Mouse (Mus musculus) brain, adult 2 months (tissue): Measurements from ENCODE around the gene Zc3h7b.
"Not testable (repeated sequence)": the region's sequence is repeated elsewhere in the genome, so short reads cannot be mapped to it uniquely, and the experiment has no call there.

ENCODE experiments used
- DNase-seq: peaks from one replicate; pipeline ENCODE4 v3.0.0; 2011; ENCODE audit warnings: low read depth, low spot score

Gene Zc3h7b

GRCm38 (mm10) chr15:81739296-81739695 lies 5.6 kb upstream of the Zc3h7b start:
- no peak for DNase-seq

DNA sequence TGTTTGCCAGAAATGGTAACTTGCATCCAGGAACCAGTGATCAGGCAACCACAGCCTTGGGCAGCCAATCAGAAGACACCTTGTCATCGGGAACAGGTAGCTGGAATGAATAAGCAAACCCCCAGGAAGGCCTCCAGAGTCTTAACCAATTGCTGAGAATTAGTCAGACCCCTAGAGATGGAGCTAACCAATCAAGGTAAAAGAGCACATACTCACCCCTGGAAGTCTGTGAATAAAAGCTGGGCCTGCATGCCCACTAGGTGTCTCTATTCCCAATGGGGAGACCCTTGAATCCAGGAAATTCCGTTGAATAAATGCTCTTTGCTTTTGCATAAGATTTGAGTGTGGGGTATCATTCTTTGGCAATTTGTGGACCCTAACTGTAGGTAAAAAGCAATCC lies 4.9 kb upstream of the Zc3h7b start:
- peak; percentile 49 for DNase-seq

DNA sequence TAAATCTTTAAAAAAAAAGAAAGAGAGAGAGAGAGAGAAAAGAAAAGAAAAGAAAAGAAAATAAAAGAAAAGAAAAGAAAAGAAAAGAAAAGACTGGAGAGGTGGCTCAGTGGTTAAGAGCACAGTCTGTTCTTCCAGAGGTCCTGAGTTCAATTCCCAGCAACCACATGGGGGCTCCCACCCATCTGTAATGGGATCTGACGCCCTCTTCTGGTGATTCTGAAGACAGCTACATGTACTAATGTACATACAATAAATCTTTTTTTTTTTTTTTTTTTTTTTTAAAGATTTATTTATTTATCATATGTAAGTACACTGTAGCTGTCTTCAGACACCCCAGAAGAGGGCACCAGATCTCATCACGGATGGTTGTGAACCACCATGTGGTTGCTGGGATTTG lies 2.5 kb upstream of the Zc3h7b start:
- not testable (repeated sequence) for DNase-seq

DNA sequence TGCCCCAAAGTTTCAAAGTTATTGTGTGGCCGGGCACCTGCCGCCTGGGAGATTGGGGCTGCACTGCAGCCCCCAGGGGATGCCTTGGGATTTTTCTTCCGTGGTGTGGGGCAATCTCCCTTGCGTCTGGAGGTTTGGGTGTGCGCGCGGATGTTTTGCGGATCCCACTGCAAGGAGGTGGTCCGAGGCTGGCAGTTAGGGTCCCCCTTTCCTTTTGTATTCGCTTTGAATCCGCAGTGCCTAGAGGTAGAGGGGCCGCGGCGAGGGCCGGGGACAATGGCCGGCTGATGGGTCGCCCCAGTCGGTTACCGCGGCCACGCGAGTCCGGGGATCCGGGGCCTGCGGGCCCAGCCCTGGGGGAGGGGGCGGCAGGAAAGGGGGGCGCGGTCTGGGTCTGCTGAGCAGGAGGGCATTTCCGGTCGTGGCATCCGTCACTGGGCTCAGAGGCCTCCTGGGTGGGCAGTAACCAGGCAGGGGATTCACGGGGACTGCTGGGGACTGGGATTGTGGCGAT lies 801 bp downstream of the Zc3h7b start:
- peak; percentile 59 for DNase-seq

DNA sequence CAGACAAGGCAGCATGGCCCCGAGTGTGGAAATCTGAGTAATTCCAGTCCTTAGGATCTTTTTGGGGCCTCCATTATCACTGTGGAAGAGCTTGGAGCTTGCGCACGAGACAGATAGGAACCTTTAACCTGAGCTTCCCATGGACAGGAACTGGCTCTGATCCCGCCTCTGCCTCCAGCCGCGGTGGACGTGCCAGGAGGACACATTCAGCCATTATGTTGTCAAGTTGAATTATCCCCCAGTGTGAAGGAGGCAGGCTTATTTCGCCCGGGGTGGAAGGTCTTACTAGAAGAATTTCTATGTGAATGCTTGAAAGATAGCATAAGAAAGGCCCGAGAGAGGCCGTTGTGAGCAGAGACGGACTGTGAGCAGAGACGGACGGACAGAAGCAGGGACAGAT lies 4.9 kb downstream of the Zc3h7b start:
- DNase-seq = peak; percentile 68

DNA sequence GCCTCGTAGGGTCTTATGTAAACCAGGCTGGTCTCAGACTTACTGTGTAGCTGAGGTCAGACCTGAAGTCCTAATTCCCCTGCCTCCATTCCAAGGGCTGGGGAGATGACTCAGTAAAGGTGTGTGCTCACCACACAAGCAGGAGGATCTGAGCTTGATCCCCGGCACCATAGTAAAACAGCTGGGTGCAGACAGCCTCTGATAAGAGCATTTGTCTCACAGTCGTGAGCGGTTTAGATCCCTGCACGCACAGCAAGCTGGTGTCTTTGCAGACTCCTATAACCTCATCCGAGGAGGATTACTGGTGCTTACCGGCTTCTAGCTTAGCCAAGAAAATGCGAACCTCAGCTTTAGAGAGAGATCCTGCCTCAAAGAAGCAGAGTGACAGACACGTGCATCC lies 8.8 kb downstream of the Zc3h7b start:
- no peak for DNase-seq

DNA sequence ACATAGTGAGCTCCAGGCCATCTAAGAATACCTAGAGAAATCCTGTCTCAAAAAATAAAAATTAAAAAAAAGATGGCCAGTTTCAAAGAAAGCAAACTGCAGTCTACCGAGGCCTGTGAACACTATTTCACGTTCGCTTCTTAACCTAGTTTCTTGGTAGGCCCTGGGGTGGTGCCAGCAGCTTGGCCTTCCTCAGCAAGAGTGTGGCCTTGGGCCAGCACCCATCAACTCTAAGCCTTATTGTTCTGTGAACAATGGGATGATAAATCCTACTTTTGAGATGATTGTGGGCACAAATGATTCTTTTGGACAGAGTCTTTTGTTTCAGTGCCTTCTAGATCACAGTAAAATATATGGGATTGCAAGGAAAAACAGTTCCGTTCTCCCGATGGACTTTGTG lies 13.8 kb downstream of the Zc3h7b start:
- DNase-seq = peak; percentile 72

GRCm38 (mm10) chr15:81759542-81759941 lies 14.7 kb downstream of the Zc3h7b start:
- DNase-seq = no peak

DNA sequence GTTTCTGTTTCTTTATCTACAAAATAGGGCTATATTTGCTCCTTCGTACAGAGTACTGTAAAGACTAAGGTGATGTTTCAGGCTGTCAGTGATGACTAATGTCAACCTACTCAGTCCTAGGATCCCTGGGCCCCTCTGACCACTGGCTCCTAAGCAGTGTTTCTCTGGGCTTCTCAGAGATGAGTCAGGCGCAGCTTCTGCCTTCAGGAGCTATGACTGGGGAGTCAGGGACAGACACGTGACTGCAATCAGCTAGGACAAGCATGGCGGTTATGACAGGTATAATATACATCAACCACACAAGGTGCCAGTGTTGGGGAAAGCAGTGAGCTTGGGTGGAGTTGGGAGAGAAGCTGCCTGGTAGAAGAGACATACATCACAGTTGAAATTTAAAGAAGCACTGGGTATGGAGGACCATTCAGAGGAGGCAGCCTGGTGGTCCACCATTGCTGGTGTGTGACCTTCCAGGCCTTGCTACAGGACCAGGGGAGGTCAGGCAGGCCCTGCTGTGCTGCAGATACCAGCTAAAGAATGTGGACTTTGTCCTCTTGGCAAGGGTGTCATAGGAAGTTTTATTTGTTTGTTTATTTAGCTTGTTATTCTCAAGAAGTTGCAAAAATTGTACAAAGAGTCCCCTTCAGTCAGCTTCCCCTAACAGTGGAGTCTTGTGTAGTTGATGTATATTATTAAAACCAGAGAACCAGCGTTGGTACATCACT lies 15.7 kb downstream of the Zc3h7b start:
- DNase-seq = no peak

DNA sequence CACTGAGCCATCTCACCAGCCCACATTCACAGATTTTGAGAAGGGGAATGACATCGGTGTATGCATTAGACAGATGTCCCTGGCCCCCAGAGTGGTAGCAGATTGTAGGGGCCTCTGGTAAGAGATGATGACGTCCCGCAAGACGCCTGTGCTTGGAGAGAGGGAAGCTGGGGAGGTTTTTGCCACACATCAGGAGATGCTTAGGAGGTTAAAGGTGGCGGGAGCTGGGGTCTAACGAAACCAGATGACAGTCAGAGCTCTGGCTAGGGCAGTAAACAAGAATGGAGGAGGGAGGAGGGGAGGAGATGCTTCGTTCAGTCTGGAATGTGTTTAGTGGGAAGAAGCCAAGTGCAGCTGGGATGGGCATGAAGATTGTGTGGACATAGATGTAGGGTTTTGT lies 16.5 kb downstream of the Zc3h7b start:
- DNase-seq = no peak

DNA sequence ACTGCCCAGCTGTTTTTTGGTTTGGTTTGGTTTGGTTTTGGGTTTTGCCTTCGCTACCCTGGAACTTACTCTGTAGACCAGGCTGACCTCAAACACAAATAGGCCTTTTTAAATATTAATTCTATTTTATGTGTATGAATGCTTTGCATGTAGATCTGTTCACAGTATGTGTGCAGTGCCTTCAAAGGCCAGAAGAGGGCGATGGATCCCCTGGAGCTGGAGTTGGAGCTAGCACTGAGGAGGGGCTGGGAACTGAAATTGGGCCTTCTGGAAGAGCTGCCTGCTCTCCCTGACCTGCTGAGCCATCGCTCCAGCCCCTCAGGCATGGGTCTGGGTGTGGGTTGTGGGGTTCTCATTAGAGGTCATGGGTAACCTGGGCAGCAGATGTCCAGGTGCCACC lies 17.1 kb downstream of the Zc3h7b start:
- no peak for DNase-seq

- DNase-seq = no peak
Measured at GRCm38 (mm10) chr15:81764573-81764972, 19.7 kb downstream of the Zc3h7b start.

- DNase-seq = no peak
Measured at GRCm38 (mm10) chr15:81765651-81766050, 20.8 kb downstream of the Zc3h7b start.

GRCm38 (mm10) chr15:81766439-81766838 lies 21.6 kb downstream of the Zc3h7b start:
- DNase-seq = no peak

GRCm38 (mm10) chr15:81769037-81769436 lies 24.2 kb downstream of the Zc3h7b start:
- DNase-seq = no peak

DNA sequence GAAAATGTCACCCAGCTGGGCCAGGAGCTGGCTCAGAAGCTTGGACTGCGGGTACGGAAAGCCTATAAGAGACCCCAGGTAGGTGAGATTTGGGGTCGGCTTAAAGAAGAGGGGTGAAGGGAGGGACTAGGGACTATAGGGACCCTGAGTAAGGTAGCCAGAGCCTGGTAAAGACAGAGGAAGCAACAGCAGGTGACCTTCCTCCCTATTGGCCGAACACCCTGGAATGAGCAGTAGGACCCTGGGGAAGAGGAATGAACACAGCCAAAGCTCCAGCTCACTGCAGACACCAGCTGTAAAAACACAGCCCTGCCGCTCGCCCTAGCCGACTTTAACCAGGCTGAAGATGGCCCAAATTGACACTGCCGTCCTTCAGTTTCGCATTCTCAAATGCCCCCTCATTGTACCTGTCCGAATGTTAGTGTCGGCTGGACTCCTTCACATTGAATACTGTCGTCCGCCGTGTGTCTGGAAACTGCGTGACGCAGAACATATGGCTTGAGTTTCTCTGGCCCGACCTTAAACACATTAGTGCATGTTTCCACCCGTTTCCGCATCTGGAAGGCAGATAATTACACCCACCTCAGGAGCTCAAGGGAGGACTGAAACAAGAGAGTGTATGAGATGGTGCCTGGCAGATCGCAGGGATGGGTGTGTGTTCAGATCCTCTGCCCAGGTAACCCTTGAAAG lies 27.7 kb downstream of the Zc3h7b start:
- no peak for DNase-seq

GRCm38 (mm10) chr15:81774505-81775171 lies 29.8 kb downstream of the Zc3h7b start:
- peak; percentile 27 for DNase-seq

DNA sequence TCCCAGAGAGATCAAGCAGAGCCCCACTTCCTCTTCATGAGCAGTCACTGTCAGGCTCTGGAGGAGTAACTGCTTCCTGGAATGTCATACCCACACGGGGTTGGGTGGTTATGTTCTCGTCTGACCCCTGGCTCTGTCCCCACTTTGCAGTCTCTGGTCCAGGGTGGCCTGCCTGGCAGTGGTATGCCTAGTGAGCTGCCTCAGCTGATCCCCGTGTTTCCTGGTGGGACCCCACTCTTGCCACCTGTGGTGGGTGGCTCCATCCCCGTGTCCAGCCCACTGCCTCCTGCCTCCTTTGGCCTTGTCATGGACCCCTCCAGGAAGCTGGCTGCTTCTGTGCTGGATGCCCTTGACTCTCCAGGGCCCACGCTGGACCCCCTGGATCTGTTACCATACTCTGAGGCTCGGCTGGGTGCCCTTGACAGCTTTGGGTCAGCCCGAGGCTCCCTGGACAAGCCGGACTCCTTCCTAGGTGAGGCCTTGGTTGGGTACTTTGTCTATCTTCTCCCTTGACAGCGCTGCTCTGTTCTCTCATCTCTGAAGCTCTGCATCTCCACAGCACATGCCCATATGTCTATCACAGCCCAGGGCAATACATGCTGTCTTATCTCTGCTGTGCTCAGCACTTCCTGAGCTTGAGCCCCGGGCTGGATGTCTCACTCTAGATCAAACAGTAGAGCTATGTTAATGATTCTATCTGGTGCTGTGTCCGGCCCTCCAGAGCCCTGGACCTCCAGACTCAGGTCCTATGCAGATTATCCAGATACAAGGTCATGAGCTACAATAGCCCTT lies 32.0 kb downstream of the Zc3h7b start:
- DNase-seq = no peak

- DNase-seq = peak; percentile 76
Measured at GRCm38 (mm10) chr15:81781816-81782215, 37.0 kb downstream of the Zc3h7b start.

DNA sequence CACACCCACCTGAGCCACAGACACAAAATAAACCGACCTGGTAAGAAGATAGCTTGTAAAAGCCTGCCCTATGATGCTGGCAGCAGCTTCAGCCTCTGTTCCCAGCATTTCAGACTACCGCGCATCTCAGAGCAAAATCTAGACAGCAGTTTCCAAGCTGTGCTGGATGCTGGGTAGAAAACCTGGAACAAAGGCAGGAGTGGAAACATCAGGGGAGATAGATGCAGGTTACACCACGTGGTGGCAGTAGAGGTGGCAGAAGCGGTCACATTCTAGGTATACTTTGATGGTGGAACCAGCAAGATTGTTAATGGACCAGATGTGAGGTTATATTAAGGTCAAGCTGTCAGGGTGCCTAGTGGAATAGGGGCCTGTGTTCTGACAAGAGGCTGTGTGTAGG lies 39.9 kb downstream of the Zc3h7b start:
- DNase-seq = peak; percentile 62

- DNase-seq = peak; percentile 61
Measured at GRCm38 (mm10) chr15:81785701-81786100, 40.8 kb downstream of the Zc3h7b start.

DNA sequence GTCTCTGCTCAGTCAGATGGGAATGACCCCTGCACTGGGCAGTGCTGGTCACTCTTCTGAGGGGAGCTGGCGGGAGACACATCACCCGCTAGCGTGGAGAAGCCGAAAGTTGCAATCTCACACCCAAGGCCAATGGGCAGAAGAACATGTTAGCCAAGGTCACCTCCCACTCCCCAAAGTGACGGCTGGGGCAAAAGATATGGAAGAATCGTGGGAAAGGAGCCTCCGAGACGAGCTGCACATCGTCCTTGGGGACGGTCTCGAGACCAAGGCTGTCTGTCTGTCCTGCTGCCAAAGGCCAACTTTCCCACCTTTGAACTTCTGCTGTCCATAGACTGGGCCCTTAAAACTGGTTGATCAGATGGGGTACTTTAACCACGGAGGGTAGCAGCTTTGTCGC lies 42.7 kb downstream of the Zc3h7b start:
- no peak for DNase-seq
